Mouse (Mus musculus) spleen, postnatal 14 days (tissue): ENCODE measurements around the gene Rasgrf2.

Experiments used
- DNase-seq, 2 experiments: peaks; one replicate each; pipeline ENCODE4 v3.0.0; 2021 to 2022; ENCODE audit warnings: low spot score in 2 of 2

The Rasgrf2 gene

DNA sequence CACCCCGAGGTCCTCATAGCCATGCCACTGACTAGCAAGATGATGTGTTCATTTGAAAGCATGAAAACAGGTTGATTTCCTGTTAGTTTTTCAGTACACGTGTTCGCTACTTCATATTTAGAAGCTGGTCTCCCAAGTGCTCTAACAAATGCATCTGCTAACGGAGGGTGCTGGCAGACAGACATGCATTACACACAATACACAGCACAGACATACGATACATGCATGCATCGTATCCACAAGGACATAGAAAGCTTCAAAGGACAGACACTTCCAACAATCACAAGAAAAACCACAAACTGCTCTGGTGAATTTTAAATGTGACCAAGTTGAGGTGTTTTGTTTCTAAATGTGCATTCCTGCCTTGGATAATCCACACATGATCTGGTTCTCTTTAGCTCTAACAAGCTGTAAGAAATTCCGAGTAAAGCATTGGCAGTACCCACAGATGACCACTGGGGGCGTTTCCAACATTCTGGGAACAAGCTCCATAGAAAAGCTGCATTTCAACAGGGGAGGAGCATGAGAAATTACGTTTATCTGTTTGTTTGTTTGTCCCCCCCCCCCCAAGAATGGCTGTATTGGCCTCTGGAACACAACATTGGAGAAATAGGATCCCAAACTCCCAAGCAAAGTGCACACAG, 249.5 kb downstream of the Rasgrf2 start:
- DNase-seq: no peak

DNA sequence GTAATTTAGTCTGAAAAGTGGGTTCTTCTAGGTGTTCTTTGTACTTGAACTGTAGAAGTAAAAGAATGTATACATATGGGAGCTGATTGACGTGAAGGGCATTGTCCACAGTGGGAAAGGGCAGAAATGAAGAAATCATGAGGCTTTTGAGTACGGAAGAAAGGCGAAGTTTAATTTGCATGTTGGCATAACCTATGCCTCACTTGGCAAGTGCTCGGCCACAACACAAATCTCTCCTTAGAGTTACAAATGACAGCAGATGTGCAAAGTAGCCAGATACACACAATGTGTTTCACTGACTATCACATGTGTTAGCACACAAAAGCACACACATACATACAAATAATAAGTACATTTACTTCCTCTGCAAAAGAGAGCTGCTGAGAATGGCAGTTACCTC, 251.2 kb downstream of the Rasgrf2 start:
- no peak for DNase-seq

GRCm38 (mm10) chr13:91877996-91878395, 253.5 kb downstream of the Rasgrf2 start:
- no peak for DNase-seq

DNA sequence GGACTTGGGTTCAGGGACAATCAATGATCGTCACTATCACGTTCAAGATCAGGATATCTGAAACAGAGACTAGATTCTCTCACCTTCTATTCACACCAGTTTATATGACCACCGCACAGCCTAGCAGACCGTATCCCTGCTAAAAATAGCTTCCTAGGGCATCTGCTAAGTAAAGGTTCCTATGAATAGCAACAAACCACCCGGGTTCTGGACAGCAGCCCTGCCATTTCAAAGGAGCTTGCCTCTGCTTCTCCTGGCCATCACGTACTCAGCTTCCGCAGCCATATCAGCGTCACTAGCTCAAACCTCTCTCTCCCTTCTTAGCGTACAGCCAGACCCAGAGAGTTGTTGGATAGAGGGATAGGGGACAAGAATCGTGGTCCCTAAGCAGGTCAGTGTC, 254.1 kb downstream of the Rasgrf2 start:
- DNase-seq: no peak

GRCm38 (mm10) chr13:91876741-91877349, 254.6 kb downstream of the Rasgrf2 start, which contains the start of gene Ckmt2:
Gene Ckmt2 (minus strand): TSS chr13:91876885.
- DNase-seq: no peak

DNA sequence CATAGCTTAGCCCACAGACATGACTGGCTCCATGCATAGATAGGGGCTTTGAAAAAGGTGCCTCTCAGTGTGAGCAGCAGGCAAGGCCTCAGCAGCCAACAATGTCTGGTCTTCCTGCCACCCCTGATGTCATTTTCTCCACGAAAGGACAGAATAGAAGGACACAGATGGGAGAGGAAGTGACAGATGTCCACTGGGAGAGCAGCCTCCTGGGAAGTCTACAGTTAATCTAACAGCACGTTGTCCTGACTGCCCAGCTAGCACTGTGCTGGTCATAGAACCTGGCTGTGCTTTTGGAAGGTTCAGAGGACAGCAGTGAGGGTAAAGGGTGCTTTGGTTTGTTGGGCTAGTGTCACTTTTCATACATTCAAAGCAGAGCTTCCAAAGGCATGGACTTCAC, 255.9 kb downstream of the Rasgrf2 start:
- DNase-seq: no peak

DNA sequence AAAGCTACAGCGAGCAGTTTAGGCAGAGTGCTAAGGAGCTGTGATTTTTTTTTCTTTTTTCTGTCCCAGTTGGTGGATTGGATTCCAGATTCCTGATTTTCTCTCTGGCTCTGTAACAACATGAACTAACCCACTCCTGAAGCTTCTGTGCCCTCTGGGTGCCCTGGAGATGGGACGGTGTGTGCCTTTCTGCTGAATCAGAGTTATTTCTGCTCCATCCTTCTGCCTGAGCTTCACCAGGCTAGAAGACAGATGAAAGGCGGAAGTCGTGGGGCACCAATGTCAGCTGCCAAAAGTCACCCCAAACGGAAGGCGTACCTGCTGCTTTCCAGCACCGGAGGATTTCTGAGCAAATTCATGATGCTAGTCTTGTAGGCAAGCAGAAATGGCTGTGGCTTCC, 256.9 kb downstream of the Rasgrf2 start:
- no peak for DNase-seq

GRCm38 (mm10) chr13:91873734-91874329, 257.6 kb downstream of the Rasgrf2 start:
- no peak for DNase-seq

- DNase-seq: no peak
Measured at GRCm38 (mm10) chr13:91868577-91868976, 262.9 kb downstream of the Rasgrf2 start.

DNA sequence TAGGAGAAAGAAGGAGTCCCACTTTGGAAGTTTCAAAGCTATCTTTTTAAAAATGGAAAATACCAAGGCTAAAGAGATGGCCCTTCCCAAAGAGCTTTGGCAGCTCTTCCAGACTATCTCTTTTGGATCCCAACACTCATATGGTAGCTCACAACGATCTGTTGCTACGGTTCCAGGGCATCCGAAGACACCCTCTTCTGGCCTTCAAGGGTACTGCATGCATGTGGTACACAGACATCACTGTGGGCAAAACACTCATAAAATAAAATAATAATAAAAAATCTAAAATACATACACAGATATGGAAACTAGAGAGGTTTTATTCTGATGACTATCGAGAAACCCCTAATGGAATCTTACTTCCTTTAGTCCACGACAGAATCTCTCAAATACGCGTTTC, 272.6 kb downstream of the Rasgrf2 start:
- DNase-seq: peak in 1 of 2 experiments; percentile 5

DNA sequence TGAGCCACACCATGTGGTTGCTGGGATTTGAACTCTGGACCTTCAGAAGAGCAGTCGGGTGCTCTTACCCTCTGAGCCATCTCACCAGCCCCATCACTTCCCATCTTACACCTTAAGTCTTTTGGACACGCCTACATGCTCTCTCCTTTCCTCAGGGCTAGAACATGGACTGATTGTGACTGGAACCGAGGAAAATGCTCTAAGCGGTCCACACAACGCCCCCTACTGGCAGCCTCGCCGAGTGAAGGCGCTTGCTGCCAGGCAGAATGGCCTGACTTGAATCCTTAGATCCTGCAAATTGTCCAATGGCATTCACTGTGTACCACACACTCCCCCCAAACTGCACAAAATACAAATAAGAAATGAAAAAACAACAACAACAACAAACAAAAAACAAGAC, 274.0 kb downstream of the Rasgrf2 start:
- no peak for DNase-seq

DNA sequence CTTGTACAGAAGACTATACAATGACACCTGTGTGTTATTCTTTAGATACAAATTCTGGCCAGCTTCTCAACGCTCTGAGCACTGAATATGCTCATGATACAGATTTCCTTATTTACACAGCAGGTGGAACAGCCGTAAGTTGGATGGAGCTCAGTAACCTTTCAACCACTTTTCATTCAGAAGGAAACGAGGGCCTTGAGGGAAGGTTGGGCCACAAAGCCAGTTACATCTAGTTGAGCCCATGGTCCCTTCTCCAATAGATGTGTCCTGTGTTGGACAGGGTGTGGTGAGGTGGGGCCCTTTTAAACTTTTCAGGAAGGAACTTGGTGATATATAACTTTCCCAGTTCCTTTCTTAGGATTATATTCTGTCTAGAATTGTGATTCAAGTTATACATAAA, 277.0 kb downstream of the Rasgrf2 start:
- DNase-seq: no peak
